Mouse (Mus musculus): ENCODE measurements around the gene Ripply3. TPM values are rescaled to one million over a fixed set of nuclear protein-coding genes. Genes with fewer than 3 reads are reported as not detected.
A peak's percentile ranks its signal among the peaks of the same experiment; 100 is the strongest.

Gene Ripply3
- total and polyA plus RNA-seq, 3 experiments, result 0.28 to 6.1 (median 1.3) TPM

GRCm38 (mm10) chr16:94302274-94303202 lies 25.7 kb upstream of the Ripply3 start:
- Histone ChIP-seq H3K9me3 (replicated peaks; ENCODE audit: low read length) (peaks cover 9% of the 10 kb centered on the region), H3K27ac (ENCODE audit: insufficient read depth, low read depth) (no peak overlapping the region), H3K79me2 (replicated peaks; ENCODE audit: control insufficient read depth, extremely low read depth, insufficient read depth, poor library complexity, severe bottlenecking) (no peaks in the 10 kb centered on the region), H3K4me3 (replicated peaks in 1 of 3; ENCODE audit: low read depth in 2 of 3, low read length in 2 of 3, poor library complexity in 1 of 3) (peak overlapping the region in 1 of 3 experiments; percentile 2), H3K4me1 (ENCODE audit: control insufficient read depth in 1 of 2, insufficient read depth in 2 of 2) (peaks cover 6 to 17% of the 10 kb centered on the region in 2 experiments), H3K9ac (ENCODE audit: insufficient read depth, low read depth) (no peak overlapping the region), H3K36me3 (replicated peaks in 1 of 2; ENCODE audit: control insufficient read depth in 1 of 2, insufficient read depth in 1 of 2, low read length in 1 of 2) (peaks cover 0 to 19% of the 10 kb centered on the region in 2 experiments), H3K4me2 (ENCODE audit: insufficient read depth, low read depth, poor library complexity, severe bottlenecking) (peak overlapping the region; percentile 13), H3K27me3 (replicated peaks) (no peaks in the 10 kb centered on the region)
- TF ChIP-seq USF2 (conservative IDR thresholded peaks at IDR 0.05; ENCODE audit: low read depth, low read length) (no peak), CTCF (conservative IDR thresholded peaks at IDR 0.05 in 1 of 2, IDR thresholded peaks at IDR 0.05 in 1 of 2; ENCODE audit: low read depth in 2 of 2, low read length in 2 of 2) (peak in 1 of 2 experiments; percentile 28; a peak in 2 of 4 replicates), CHD2 (IDR thresholded peaks at IDR 0.05; ENCODE audit: low read length) (no peak), SMC3 (IDR thresholded peaks at IDR 0.05; ENCODE audit: low read depth, low read length) (peak; percentile 8; the same call in 1 of the 2 replicates), HCFC1 (IDR thresholded peaks at IDR 0.05; ENCODE audit: low read depth, low read length) (no peak)
- no peak for DNase-seq (ENCODE audit: extremely low read depth)
- in situ Hi-C loops (cut with MboI; ENCODE audit: low pct_ligation_motif_present, low pct_unique_long_range_greater_than_20kb, low sequenced_read_pairs) (no loop called here), dilution Hi-C loops (cut with MboI; ENCODE audit: extremely low pct_ligation_motif_present, extremely low pct_unique_long_range_greater_than_20kb, low sequenced_read_pairs) (no loop called here)

GRCm38 (mm10) chr16:94303203-94303535 lies 25.1 kb upstream of the Ripply3 start:
- Histone ChIP-seq H3K36me3 (replicated peaks in 1 of 2; ENCODE audit: control insufficient read depth in 1 of 2, insufficient read depth in 1 of 2, low read length in 1 of 2) (peaks cover 0 to 21% of the 10 kb centered on the region in 2 experiments), H3K27me3 (replicated peaks) (no peaks in the 10 kb centered on the region), H3K4me3 (replicated peaks in 1 of 3; ENCODE audit: low read depth in 2 of 3, low read length in 2 of 3, poor library complexity in 1 of 3) (peak overlapping the region in 1 of 3 experiments; percentile 2), H3K79me2 (replicated peaks; ENCODE audit: control insufficient read depth, extremely low read depth, insufficient read depth, poor library complexity, severe bottlenecking) (no peaks in the 10 kb centered on the region), H3K4me2 (ENCODE audit: insufficient read depth, low read depth, poor library complexity, severe bottlenecking) (peak overlapping the region; percentile 13), H3K9ac (ENCODE audit: insufficient read depth, low read depth) (no peak overlapping the region), H3K9me3 (replicated peaks; ENCODE audit: low read length) (peaks cover 5% of the 10 kb centered on the region), H3K4me1 (ENCODE audit: control insufficient read depth in 1 of 2, insufficient read depth in 2 of 2) (peaks cover 6 to 17% of the 10 kb centered on the region in 2 experiments), H3K27ac (ENCODE audit: insufficient read depth, low read depth) (no peak overlapping the region)
- no peak for DNase-seq (ENCODE audit: extremely low read depth)
- in situ Hi-C loops (cut with MboI; ENCODE audit: low pct_ligation_motif_present, low pct_unique_long_range_greater_than_20kb, low sequenced_read_pairs), result no loop called here
- dilution Hi-C loops (cut with MboI; ENCODE audit: extremely low pct_ligation_motif_present, extremely low pct_unique_long_range_greater_than_20kb, low sequenced_read_pairs), result no loop called here
- TF ChIP-seq MAX (IDR thresholded peaks at IDR 0.05; ENCODE audit: low read length), result no peak
- TF ChIP-seq ZC3H11A (IDR thresholded peaks at IDR 0.05; ENCODE audit: low read depth, low read length), result no peak
- TF ChIP-seq EP300 (IDR thresholded peaks at IDR 0.05; ENCODE audit: low read length), result no peak
- no peak for TF ChIP-seq IRF4 (IDR thresholded peaks at IDR 0.05; ENCODE audit: low read depth, low read length)
- no peak for TF ChIP-seq GABPA (IDR thresholded peaks at IDR 0.05; ENCODE audit: insufficient replicate concordance, low read depth, low read length)
- no peak for TF ChIP-seq JUND (conservative IDR thresholded peaks at IDR 0.05; ENCODE audit: low read depth, low read length)
- no peak for TF ChIP-seq MEF2A (IDR thresholded peaks at IDR 0.05; ENCODE audit: borderline replicate concordance, low read depth, low read length)
- no peak for TF ChIP-seq POLR2A (IDR thresholded peaks at IDR 0.05; ENCODE audit: low read depth, low read length)
- TF ChIP-seq MAFK (IDR thresholded peaks at IDR 0.05; ENCODE audit: insufficient replicate concordance, low read length), result no peak
- no peak for TF ChIP-seq TCF12 (IDR thresholded peaks at IDR 0.05; ENCODE audit: low read depth, low read length)
- no peak for TF ChIP-seq ETS1 (conservative IDR thresholded peaks at IDR 0.05; ENCODE audit: low read depth, low read length)
- no peak for TF ChIP-seq NRF1 (IDR thresholded peaks at IDR 0.05; ENCODE audit: low read depth, low read length)
- TF ChIP-seq USF1 (IDR thresholded peaks at IDR 0.05; ENCODE audit: low read depth, low read length), result no peak
- no peak for TF ChIP-seq SMC3 (IDR thresholded peaks at IDR 0.05; ENCODE audit: low read depth, low read length)
- no peak for TF ChIP-seq HCFC1 (IDR thresholded peaks at IDR 0.05; ENCODE audit: low read depth, low read length)
- no peak for TF ChIP-seq ELF1 (IDR thresholded peaks at IDR 0.05; ENCODE audit: low read depth, low read length)

Measured in CH12.LX (cell line).